Mouse (Mus musculus) erythroblast, embryonic 14.5 days (primary cell): ENCODE measurements around the gene Specc1. TPM values are rescaled to one million over a fixed set of nuclear protein-coding genes. Genes with fewer than 3 reads are reported as not detected.
A peak's percentile ranks its signal among the peaks of the same experiment; 100 is the strongest.

Experiments used
- H3K27me3 ChIP-seq: 2 replicates; pipeline ENCODE4 v1.6.1; 2012; ENCODE audit warnings: inconsistent platforms; ENCODE audit not compliant: control insufficient read depth
- H3K36me3 ChIP-seq: 2 replicates; pipeline ENCODE4 v1.6.1; 2012; ENCODE audit warnings: mild to moderate bottlenecking, inconsistent platforms; ENCODE audit not compliant: control insufficient read depth
- H3K4me1 ChIP-seq: 2 replicates; pipeline ENCODE4 v1.6.1; 2012; ENCODE audit warnings: inconsistent platforms; ENCODE audit not compliant: control insufficient read depth
- H3K4me3 ChIP-seq: replicated peaks from 2 replicates; pipeline ENCODE3; 2012; ENCODE audit warnings: moderate library complexity, mild to moderate bottlenecking, inconsistent platforms
- H3K9me3 ChIP-seq: 2 replicates; pipeline ENCODE4 v1.6.1; 2012; ENCODE audit warnings: low read length, inconsistent platforms, mixed read lengths; ENCODE audit not compliant: control insufficient read depth
- GATA1 ChIP-seq: IDR thresholded peaks from 2 replicates; pipeline ENCODE4 v1.6.1; 2012; ENCODE audit warnings: low read length, inconsistent platforms, mixed read lengths
- TAL1 ChIP-seq: IDR thresholded peaks from 3 replicates; pipeline ENCODE4 v1.6.1; 2012; ENCODE audit warnings: low read length, inconsistent platforms, mixed read lengths
- polyA plus RNA-seq: library from polyadenylated mRNA; stranded (reverse); fragments of >175 nt; gene quantifications from 2 replicates; pipeline ENCODE4 v1.2.3, GENCODE M21; 2012

Specc1 gene
- polyA plus RNA-seq, 1 experiment = 15.5 TPM

DNA sequence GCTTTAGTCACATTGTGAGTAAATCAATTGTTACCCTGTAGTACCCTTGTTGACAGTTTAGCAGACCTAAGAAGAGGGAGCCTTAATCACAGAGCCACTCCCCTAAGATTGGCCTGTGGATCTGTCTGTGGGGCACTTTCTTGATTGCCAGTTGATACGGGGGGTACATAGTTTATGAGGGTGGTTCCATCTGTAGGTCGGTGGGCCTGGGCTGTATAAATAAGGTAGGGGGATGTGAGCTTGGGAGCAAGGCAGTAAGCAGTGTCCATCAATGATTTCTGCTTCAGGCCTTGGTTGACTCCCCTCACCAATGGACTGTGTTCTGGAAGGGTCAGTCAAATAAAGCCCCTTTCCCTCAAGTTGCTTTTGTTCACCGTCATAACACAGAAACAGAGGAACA, 115.8 kb downstream of the Specc1 start:
- Histone ChIP-seq H3K9me3 (no peaks in the 10 kb centered on the region), H3K4me3 (no peak overlapping the region), H3K4me1 (peaks cover 25% of the 10 kb centered on the region), H3K27me3 (no peaks in the 10 kb centered on the region), H3K36me3 (peaks cover 63% of the 10 kb centered on the region)
- TF ChIP-seq GATA1 (no peak), TAL1 (no peak)

DNA sequence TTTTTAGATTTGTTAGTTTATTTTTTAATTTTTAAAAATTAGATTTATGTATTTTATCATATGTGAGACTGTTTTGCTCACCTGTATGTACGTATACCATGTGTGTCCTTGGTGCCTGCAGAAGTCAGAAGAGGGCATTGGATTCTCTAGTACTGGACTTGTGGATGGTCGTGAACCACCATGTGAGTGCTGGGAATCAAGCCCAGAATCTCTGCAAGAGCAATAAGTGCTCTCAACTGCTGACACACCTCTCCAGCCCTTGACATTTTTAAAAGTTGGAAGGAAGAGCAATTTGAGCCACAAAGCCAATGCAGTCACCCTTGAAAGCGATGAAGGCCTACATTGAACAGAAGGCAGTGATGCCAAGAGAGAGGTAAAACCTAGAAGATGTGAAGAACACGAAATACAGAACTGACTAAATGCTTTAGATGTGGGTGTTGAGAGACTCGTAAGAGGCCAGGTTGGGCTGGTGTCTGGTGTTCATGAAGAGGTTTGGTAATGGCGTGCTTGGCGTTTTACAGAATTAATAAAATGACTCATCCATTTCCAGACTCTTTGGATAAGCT, 117.1 kb downstream of the Specc1 start:
- Histone ChIP-seq H3K9me3 (no peaks in the 10 kb centered on the region), H3K4me3 (no peak overlapping the region), H3K27me3 (peaks cover 2% of the 10 kb centered on the region; the same call in 1 of the 2 replicates), H3K4me1 (peaks cover 25% of the 10 kb centered on the region), H3K36me3 (peaks cover 66% of the 10 kb centered on the region)
- TF ChIP-seq TAL1 (no peak), GATA1 (no peak)

DNA sequence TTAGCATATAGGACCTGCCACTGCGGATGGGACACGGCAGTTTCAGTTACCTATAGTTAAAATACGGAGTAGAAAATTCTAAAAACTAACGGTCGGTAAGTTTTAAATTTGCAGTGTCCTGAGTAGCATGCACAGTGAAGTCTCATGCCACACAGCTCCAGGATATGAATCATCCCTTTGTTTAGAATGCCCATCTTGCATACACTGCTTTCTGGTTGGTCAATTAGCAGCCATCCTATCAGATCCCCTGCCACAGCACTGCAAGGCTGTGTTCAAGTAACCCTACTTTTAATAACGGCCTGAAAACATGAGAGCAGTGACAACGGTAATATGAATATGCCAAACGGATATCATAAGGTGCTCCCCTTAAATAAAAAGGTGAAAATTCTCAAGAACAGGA, 118.0 kb downstream of the Specc1 start:
- Histone ChIP-seq H3K36me3 (peaks cover 62% of the 10 kb centered on the region), H3K27me3 (peaks cover 2% of the 10 kb centered on the region; the same call in 1 of the 2 replicates), H3K4me3 (no peak overlapping the region), H3K4me1 (peaks cover 25% of the 10 kb centered on the region), H3K9me3 (no peaks in the 10 kb centered on the region)
- TF ChIP-seq TAL1 (no peak), GATA1 (no peak)

DNA sequence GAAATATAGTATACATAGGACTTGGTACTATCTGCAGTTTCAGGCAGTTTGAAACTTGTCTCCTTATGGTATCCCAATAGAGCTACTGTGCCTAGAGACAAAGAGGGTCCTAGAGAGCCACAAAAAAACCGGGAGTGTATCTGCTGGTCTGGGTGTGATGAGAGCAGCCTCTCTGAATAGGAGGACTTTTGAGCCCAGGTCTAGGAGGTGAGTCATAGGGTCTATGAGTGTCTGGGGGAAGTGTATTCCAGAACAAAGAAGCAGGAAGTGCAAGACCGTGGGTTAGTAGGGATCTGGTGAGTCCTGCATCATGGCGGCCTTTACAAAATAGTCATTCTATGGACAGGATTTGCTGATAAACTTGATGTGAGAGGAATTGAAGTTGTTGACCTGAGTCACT, 118.5 kb downstream of the Specc1 start:
- Histone ChIP-seq H3K9me3 (no peaks in the 10 kb centered on the region), H3K4me3 (no peak overlapping the region), H3K36me3 (peaks cover 62% of the 10 kb centered on the region), H3K27me3 (peaks cover 2% of the 10 kb centered on the region; the same call in 1 of the 2 replicates), H3K4me1 (peaks cover 25% of the 10 kb centered on the region)
- TF ChIP-seq GATA1 (no peak), TAL1 (no peak)

DNA sequence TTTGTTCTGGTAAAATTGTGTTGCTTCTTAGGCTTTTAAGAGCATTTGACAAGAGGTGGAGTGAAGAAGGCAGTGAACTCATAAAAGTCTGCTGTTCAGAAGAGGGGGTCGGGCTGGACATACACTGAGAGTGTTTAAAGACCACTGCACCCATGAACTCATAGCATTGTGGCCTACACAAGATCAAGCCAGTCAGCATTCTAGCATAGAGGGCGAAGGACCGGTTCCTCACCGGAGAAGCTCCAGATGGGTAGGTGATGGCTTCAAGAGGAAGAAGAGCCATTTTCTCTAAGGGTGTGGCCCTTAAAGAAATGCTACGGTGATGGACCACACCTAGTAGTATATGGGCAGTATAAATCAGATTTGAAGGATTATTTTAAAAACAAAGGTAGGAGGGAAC, 119.0 kb downstream of the Specc1 start:
- Histone ChIP-seq H3K4me1 (peaks cover 25% of the 10 kb centered on the region), H3K36me3 (peaks cover 57% of the 10 kb centered on the region), H3K27me3 (peaks cover 2% of the 10 kb centered on the region; the same call in 1 of the 2 replicates), H3K4me3 (no peak overlapping the region), H3K9me3 (no peaks in the 10 kb centered on the region)
- TF ChIP-seq GATA1 (no peak), TAL1 (no peak)

DNA sequence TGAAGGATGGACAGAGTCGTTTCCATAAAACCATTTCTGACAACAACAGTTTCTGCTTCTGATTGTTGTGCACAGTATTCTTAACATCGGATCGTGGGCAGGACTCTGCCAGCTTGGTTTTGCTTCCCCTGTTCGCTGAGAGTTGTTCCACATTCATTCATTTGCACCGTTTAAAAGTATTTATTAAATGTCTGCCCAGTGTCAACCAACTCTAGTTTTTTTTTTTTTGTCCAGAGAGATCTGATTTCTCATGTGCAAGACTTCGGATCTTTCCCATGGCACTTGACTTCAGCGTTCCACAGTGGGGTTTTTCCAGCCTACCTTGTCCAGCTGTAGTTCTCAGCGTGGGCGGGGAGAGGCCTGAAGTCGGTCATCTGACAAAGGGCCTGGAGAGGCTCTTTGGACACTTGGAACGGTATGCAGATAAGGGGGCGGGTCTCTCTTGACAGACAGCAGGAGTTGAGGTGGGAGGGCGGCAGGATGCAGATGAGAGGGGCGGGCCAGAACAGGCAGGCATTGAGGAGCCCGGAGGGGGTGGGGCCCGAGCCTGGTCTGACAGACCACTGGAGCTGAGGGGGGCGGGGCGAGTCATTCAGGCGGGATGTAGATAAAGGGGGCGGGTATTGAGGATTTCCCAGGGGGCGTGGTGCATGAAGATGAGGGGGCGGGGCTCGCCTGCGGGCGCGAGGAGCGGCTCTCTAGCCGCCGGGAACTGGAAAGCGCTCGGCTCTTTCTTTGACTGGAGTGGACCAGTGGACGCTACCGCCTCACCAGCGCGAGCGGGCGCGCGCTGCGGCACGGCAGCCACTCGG, 120.0 kb downstream of the Specc1 start:
- no peaks in the 10 kb centered on the region for H3K9me3 ChIP-seq
- peaks cover 52% of the 10 kb centered on the region for H3K36me3 ChIP-seq
- peak overlapping the region; percentile 73 for H3K4me3 ChIP-seq
- H3K27me3 ChIP-seq = peaks cover 2% of the 10 kb centered on the region; the same call in 1 of the 2 replicates
- TF ChIP-seq TAL1 = no peak
- peaks cover 25% of the 10 kb centered on the region for H3K4me1 ChIP-seq

DNA sequence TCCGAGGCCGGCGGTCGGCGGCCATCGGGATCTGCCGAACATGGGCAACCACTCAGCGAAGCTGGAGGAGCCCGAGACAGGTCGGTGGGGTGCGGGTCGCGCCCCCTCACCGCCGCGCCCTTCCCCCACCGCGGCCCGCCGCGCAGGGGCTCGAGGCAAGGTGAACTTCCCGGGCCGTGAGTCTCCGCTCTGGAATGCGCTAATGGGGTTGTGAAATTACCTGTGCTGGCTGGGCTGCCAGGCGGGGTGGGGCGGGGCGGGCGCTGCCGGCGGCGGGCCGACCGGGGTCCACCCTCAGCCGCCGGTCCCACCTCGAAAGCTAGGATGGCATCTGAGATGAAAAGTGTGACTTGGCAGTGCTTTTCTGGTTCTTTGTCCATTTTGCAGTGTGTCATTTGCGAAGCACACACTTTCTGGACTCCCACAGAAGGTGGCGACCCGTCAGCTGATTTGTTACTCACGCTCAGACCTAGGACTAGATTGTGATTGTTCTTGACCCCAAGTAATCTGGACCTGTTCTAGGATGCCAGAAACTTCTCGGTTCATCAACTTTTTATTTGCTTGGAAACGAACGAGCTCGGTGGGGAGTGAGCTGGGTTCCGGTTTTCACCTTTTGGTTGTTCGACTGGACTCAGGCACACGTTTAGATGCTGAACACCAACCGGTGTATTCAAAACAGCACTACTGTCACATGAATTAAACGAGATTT, 120.7 kb downstream of the Specc1 start:
- H3K9me3 ChIP-seq = no peaks in the 10 kb centered on the region
- peaks cover 50% of the 10 kb centered on the region for H3K36me3 ChIP-seq
- peak overlapping the region; percentile 73 for H3K4me3 ChIP-seq
- H3K4me1 ChIP-seq = peaks cover 25% of the 10 kb centered on the region
- TF ChIP-seq GATA1 (no peak), TAL1 (no peak)
- peaks cover 2% of the 10 kb centered on the region; the same call in 1 of the 2 replicates for H3K27me3 ChIP-seq

DNA sequence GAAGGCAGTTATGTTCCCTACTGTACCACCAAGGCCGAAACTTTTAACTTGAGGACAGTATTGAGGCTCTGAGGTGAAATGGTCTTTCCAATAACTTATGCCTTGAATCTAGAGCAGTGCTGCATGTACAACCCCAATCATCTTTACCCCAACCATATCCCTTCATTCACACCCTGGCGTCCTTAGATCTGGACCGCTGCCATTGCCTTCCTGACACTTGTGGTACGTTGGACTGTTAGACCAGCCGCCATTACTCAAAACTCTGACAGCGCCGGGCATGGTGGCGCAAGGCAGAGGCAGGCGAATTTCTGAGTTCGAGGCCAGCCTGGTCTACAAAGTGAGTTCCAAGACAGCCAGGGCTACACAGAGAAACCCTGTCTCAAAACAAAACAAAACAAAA, 121.8 kb downstream of the Specc1 start:
- H3K27me3 ChIP-seq = peaks cover 2% of the 10 kb centered on the region; the same call in 1 of the 2 replicates
- peaks cover 25% of the 10 kb centered on the region for H3K4me1 ChIP-seq
- H3K4me3 ChIP-seq = no peak overlapping the region
- H3K9me3 ChIP-seq = no peaks in the 10 kb centered on the region
- no peak for TF ChIP-seq GATA1
- TF ChIP-seq TAL1 = no peak
- peaks cover 41% of the 10 kb centered on the region for H3K36me3 ChIP-seq

DNA sequence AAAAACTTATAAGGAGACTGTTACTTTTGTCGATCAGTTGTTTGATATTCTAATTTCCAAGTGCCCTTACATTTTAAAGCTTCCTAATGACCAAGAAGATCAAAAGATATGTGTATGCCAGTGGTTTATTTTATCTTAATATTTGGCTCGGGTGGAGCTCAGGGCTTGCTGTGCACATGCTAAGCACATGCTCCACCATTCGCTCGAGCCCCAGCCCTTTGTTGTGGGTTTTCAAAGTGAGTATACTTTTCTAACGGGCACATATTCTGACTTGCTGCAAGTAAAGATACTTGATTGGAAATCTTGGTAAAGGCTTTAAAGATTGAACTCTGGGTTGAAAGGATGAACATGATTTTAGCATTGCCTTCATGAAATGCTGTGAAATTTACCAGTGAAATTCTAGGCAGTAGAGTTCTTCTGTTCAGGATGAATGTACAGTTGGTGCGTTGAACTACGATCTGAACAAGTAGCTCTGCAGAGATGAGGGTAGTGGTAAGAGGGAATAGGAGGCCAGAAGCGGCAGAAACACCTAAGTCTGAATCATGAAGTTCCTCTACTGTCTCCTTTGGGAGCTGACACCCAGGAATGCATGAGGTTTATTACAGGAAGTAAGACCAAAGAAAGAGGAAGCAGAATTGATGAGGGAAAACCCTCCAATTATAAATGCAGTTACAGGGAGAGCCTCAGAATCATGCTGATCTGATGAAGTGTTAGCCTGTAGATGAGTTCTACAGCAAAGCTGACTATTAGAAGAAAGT, 122.7 kb downstream of the Specc1 start:
- Histone ChIP-seq H3K4me3 (no peak overlapping the region), H3K9me3 (no peaks in the 10 kb centered on the region), H3K27me3 (peaks cover 2% of the 10 kb centered on the region; the same call in 1 of the 2 replicates), H3K36me3 (peaks cover 37% of the 10 kb centered on the region), H3K4me1 (peaks cover 25% of the 10 kb centered on the region)
- no peak for TF ChIP-seq TAL1
- no peak for TF ChIP-seq GATA1
